Mouse (Mus musculus): ENCODE results near the gene Pxt1. TPM values are rescaled to one million over a fixed set of nuclear protein-coding genes. Genes with fewer than 3 reads are reported as not detected.

Pxt1 gene
- polyA plus RNA-seq, 1 experiment from 2014 or later: not detected

GRCm38 (mm10) chr17:28951831-28952799, 8.5 kb upstream of the Pxt1 start, which contains the start of gene Kctd20:
Gene Kctd20, plus strand, starts transcription at chr17:28951950.
- peak within 1 kb of the TSS; percentile 84 for H3K9ac ChIP-seq
- peaks cover 21% of the 10 kb centered on the region for H3K4me1 ChIP-seq (replicated peaks; ENCODE audit: control insufficient read depth, insufficient read depth, low read length)
- peak within 1 kb of the TSS; percentile 95 for H3K4me2 ChIP-seq (replicated peaks)
- peak within 1 kb of the TSS; percentile 98 for H3K27ac ChIP-seq
- H3K4me3 ChIP-seq (replicated peaks; ENCODE audit: low read length): peak within 1 kb of the TSS; percentile 80
- H3K36me3 ChIP-seq (replicated peaks; ENCODE audit: control insufficient read depth, insufficient read depth): no peaks in the 10 kb centered on the region
- H3K27me3 ChIP-seq (ENCODE audit: control insufficient read depth, insufficient read depth, low read length): no peaks in the 10 kb centered on the region
- 2% methylated on average over 64 of the region's 80 CpGs for WGBS
- peak; percentile 94 for ATAC-seq (ENCODE audit: low FRiP score)
- peaks cover 5% of the 10 kb centered on the region for H3K9me3 ChIP-seq (ENCODE audit: control insufficient read depth, low read length)
- peak; percentile 93 for DNase-seq (ENCODE audit: low spot score)

GRCm38 (mm10) chr17:28950751-28951150, 7.1 kb upstream of the Pxt1 start:
- H3K4me1 ChIP-seq (replicated peaks; ENCODE audit: control insufficient read depth, insufficient read depth, low read length): peaks cover 21% of the 10 kb centered on the region
- 76% methylated on average over 4 of the region's 4 CpGs for WGBS
- H3K36me3 ChIP-seq (replicated peaks; ENCODE audit: control insufficient read depth, insufficient read depth): no peaks in the 10 kb centered on the region
- ATAC-seq (ENCODE audit: low FRiP score) (no peak), DNase-seq (ENCODE audit: low spot score) (no peak)
- H3K9ac ChIP-seq: no peak overlapping the region
- peaks cover 5% of the 10 kb centered on the region for H3K9me3 ChIP-seq (ENCODE audit: control insufficient read depth, low read length)
- no peak overlapping the region for H3K4me2 ChIP-seq (replicated peaks)
- no peak overlapping the region for H3K4me3 ChIP-seq (replicated peaks; ENCODE audit: low read length)
- H3K27ac ChIP-seq: no peak overlapping the region
- no peaks in the 10 kb centered on the region for H3K27me3 ChIP-seq (ENCODE audit: control insufficient read depth, insufficient read depth, low read length)

GRCm38 (mm10) chr17:28948661-28949060, 5.0 kb upstream of the Pxt1 start:
- no peak overlapping the region for H3K4me3 ChIP-seq (replicated peaks; ENCODE audit: low read length)
- H3K27ac ChIP-seq: no peak overlapping the region
- ATAC-seq (ENCODE audit: low FRiP score) (no peak), DNase-seq (ENCODE audit: low spot score) (no peak)
- peaks cover 12% of the 10 kb centered on the region for H3K4me1 ChIP-seq (replicated peaks; ENCODE audit: control insufficient read depth, insufficient read depth, low read length)
- 88% methylated on average over 4 of the region's 4 CpGs for WGBS
- peaks cover 5% of the 10 kb centered on the region for H3K9me3 ChIP-seq (ENCODE audit: control insufficient read depth, low read length)
- no peak overlapping the region for H3K4me2 ChIP-seq (replicated peaks)
- H3K9ac ChIP-seq: no peak overlapping the region
- no peaks in the 10 kb centered on the region for H3K36me3 ChIP-seq (replicated peaks; ENCODE audit: control insufficient read depth, insufficient read depth)
- H3K27me3 ChIP-seq (ENCODE audit: control insufficient read depth, insufficient read depth, low read length): no peaks in the 10 kb centered on the region

GRCm38 (mm10) chr17:28947011-28947939, 3.6 kb upstream of the Pxt1 start:
- DNase-seq (ENCODE audit: low spot score) (no peak), ATAC-seq (ENCODE audit: low FRiP score) (no peak)
- no peak overlapping the region for H3K4me3 ChIP-seq (replicated peaks; ENCODE audit: low read length)
- H3K4me1 ChIP-seq (replicated peaks; ENCODE audit: control insufficient read depth, insufficient read depth, low read length): peaks cover 6% of the 10 kb centered on the region; the same call in 1 of the 2 replicates
- no peak overlapping the region for H3K27ac ChIP-seq
- H3K9ac ChIP-seq: no peak overlapping the region
- peaks cover 5% of the 10 kb centered on the region for H3K9me3 ChIP-seq (ENCODE audit: control insufficient read depth, low read length)
- WGBS: 94% methylated on average over 19 of the region's 19 CpGs
- H3K36me3 ChIP-seq (replicated peaks; ENCODE audit: control insufficient read depth, insufficient read depth): no peaks in the 10 kb centered on the region
- no peak overlapping the region for H3K4me2 ChIP-seq (replicated peaks)
- H3K27me3 ChIP-seq (ENCODE audit: control insufficient read depth, insufficient read depth, low read length): no peaks in the 10 kb centered on the region

- no peak overlapping the region for H3K4me2 ChIP-seq (replicated peaks)
- no peaks in the 10 kb centered on the region for H3K36me3 ChIP-seq (replicated peaks; ENCODE audit: control insufficient read depth, insufficient read depth)
- DNase-seq (ENCODE audit: low spot score): no peak
- H3K4me3 ChIP-seq (replicated peaks; ENCODE audit: low read length): no peak overlapping the region
- no peak overlapping the region for H3K27ac ChIP-seq
- no peak for ATAC-seq (ENCODE audit: low FRiP score)
- no peak overlapping the region for H3K9ac ChIP-seq
- peaks cover 5% of the 10 kb centered on the region for H3K9me3 ChIP-seq (ENCODE audit: control insufficient read depth, low read length)
- WGBS: 90% methylated on average over 7 of the region's 7 CpGs
- no peaks in the 10 kb centered on the region for H3K27me3 ChIP-seq (ENCODE audit: control insufficient read depth, insufficient read depth, low read length)
- no peaks in the 10 kb centered on the region for H3K4me1 ChIP-seq (replicated peaks; ENCODE audit: control insufficient read depth, insufficient read depth, low read length)
Measured at GRCm38 (mm10) chr17:28944481-28944880, 841 bp upstream of the Pxt1 start.

- Histone ChIP-seq H3K4me2 (replicated peaks) (no peak overlapping the region), H3K27ac (no peak overlapping the region), H3K36me3 (replicated peaks; ENCODE audit: control insufficient read depth, insufficient read depth) (no peaks in the 10 kb centered on the region), H3K9me3 (ENCODE audit: control insufficient read depth, low read length) (peaks cover under 1% of the 10 kb centered on the region; the same call in 1 of the 2 replicates), H3K9ac (no peak overlapping the region), H3K4me3 (replicated peaks; ENCODE audit: low read length) (no peak overlapping the region), H3K4me1 (replicated peaks; ENCODE audit: control insufficient read depth, insufficient read depth, low read length) (no peaks in the 10 kb centered on the region), H3K27me3 (ENCODE audit: control insufficient read depth, insufficient read depth, low read length) (no peaks in the 10 kb centered on the region)
- WGBS: 84% methylated on average over 10 of the region's 11 CpGs
- DNase-seq (ENCODE audit: low spot score): no peak
- no peak for ATAC-seq (ENCODE audit: low FRiP score)
Measured at GRCm38 (mm10) chr17:28942101-28942500, 1.5 kb downstream of the Pxt1 start.

- Histone ChIP-seq H3K36me3 (replicated peaks; ENCODE audit: control insufficient read depth, insufficient read depth) (no peaks in the 10 kb centered on the region), H3K9me3 (ENCODE audit: control insufficient read depth, low read length) (no peaks in the 10 kb centered on the region), H3K4me1 (replicated peaks; ENCODE audit: control insufficient read depth, insufficient read depth, low read length) (no peaks in the 10 kb centered on the region), H3K4me2 (replicated peaks) (no peak overlapping the region), H3K27ac (no peak overlapping the region), H3K9ac (no peak overlapping the region), H3K4me3 (replicated peaks; ENCODE audit: low read length) (no peak overlapping the region), H3K27me3 (ENCODE audit: control insufficient read depth, insufficient read depth, low read length) (no peaks in the 10 kb centered on the region)
- 83% methylated on average over 25 of the region's 25 CpGs for WGBS
- DNase-seq (ENCODE audit: low spot score) (peak; percentile 32), ATAC-seq (ENCODE audit: low FRiP score) (no peak)
Measured at GRCm38 (mm10) chr17:28940776-28941555, 2.7 kb downstream of the Pxt1 start.

- ATAC-seq (ENCODE audit: low FRiP score): no peak
- no peaks in the 10 kb centered on the region for H3K27me3 ChIP-seq (ENCODE audit: control insufficient read depth, insufficient read depth, low read length)
- no peak overlapping the region for H3K4me2 ChIP-seq (replicated peaks)
- no peak overlapping the region for H3K27ac ChIP-seq
- no peaks in the 10 kb centered on the region for H3K36me3 ChIP-seq (replicated peaks; ENCODE audit: control insufficient read depth, insufficient read depth)
- DNase-seq (ENCODE audit: low spot score): no peak
- H3K4me1 ChIP-seq (replicated peaks; ENCODE audit: control insufficient read depth, insufficient read depth, low read length): no peaks in the 10 kb centered on the region
- 86% methylated on average over 10 of the region's 10 CpGs for WGBS
- no peak overlapping the region for H3K9ac ChIP-seq
- H3K4me3 ChIP-seq (replicated peaks; ENCODE audit: low read length): no peak overlapping the region
- H3K9me3 ChIP-seq (ENCODE audit: control insufficient read depth, low read length): no peaks in the 10 kb centered on the region
Measured at GRCm38 (mm10) chr17:28936622-28937345, 6.9 kb downstream of the Pxt1 start.
